ENCODE assay signal across 14 mouse cellular contexts in the genomic region with DNA sequence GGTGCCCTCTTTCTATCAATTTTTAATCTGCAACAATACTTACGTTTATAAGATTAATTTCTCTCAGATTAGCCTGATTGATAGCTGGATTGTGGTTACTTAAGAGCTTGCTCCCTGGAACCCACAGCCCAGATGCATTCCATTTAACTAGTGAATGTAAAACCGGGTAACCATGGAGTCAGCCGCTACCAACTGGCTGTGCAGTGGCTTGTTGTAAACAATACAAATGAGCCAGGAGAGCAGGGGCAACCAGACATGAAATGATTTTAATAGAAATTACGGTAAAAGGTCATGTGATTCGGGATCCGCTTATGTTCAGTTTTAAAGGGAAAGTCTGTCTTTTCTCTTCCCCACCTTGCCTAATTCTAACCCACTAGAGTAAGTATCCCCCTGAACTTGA. TPM values are rescaled to one million over a fixed set of nuclear protein-coding genes. Genes with fewer than 3 reads are reported as not detected.
A peak's percentile ranks its signal among the peaks of the same experiment; 100 is the strongest.
DNase-seq lines count a peak whose midpoint lies in the region; ATAC-seq and TF ChIP-seq lines count a peak whose summit lies in the region.
"Had no signal": no experiment of that assay in that cellular context is flagged by ENCODE, and none has a peak within 500 bp of the region (broad histone marks: within the 10 kb centered on the region; RNA-seq: fewer than 3 reads in every experiment).

No protein-coding gene starts in this region.

- no peak for ATAC-seq in heart, embryonic 15.5 days (replicated peaks; ENCODE audit: insufficient number of reproducible peaks, insufficient read depth, low FRiP score, low read depth)
- no peak for ATAC-seq in midbrain, embryonic 14.5 days (ENCODE audit: low FRiP score, low TSS enrichment)
- ATAC-seq in kidney, postnatal 0 days (replicated peaks; ENCODE audit: low FRiP score, low read depth), result no peak

- 73% methylated on average over 6 of the region's 6 CpGs for WGBS in heart, embryonic 15.5 days
- WGBS in midbrain, embryonic 14.5 days, result 19% methylated on average over 6 of the region's 6 CpGs
- WGBS in midbrain, embryonic 10.5 days, result 53% methylated on average over 6 of the region's 6 CpGs
- 45% methylated on average over 6 of the region's 6 CpGs for WGBS in kidney, postnatal 0 days
- 27% methylated on average over 6 of the region's 6 CpGs for WGBS in small intestine, adult 2 months

- peak overlapping the region; percentile 57; the same call in 1 of the 2 replicates for H3K4me2 ChIP-seq in heart, embryonic 15.5 days
- H3K4me2 ChIP-seq in midbrain, embryonic 14.5 days (ENCODE audit: low read length), result no peak overlapping the region
- peak overlapping the region; percentile 23 for H3K4me2 ChIP-seq in kidney, postnatal 0 days (ENCODE audit: low read length)

- TF ChIP-seq CTCF in kidney, postnatal 0 days (IDR thresholded peaks at IDR 0.05; ENCODE audit: low read depth), result no peak
- TF ChIP-seq CTCF in small intestine, adult 2 months (IDR thresholded peaks at IDR 0.05; ENCODE audit: extremely low read depth, insufficient read length, insufficient replicate concordance, low read depth, low read length), result no peak

- TF ChIP-seq POLR2A in small intestine, adult 2 months (IDR thresholded peaks at IDR 0.05; ENCODE audit: low read depth, low read length), result no peak

- no peak overlapping the region for H3K9ac ChIP-seq in heart, embryonic 15.5 days
- no peak overlapping the region for H3K9ac ChIP-seq in midbrain, embryonic 14.5 days (replicated peaks; ENCODE audit: low read length)
- H3K9ac ChIP-seq in kidney, postnatal 0 days (ENCODE audit: low read depth, low read length), result no peak overlapping the region
- H3K9ac ChIP-seq: liver, embryonic 14.5 days had no signal

- H3K4me1 ChIP-seq in heart, embryonic 15.5 days (replicated peaks), result peaks cover 31% of the 10 kb centered on the region
- peaks cover 9% of the 10 kb centered on the region; the same call in 1 of the 2 replicates for H3K4me1 ChIP-seq in midbrain, embryonic 14.5 days (ENCODE audit: control insufficient read depth, insufficient read depth, low read length)
- H3K4me1 ChIP-seq in midbrain, embryonic 10.5 days, result peaks cover 46% of the 10 kb centered on the region
- H3K4me1 ChIP-seq in kidney, postnatal 0 days (replicated peaks; ENCODE audit: insufficient read depth, low read length), result peaks cover 12% of the 10 kb centered on the region; the same call in 1 of the 2 replicates
- H3K4me1 ChIP-seq in small intestine, adult 2 months (ENCODE audit: control insufficient read depth, insufficient read depth, insufficient read length, low read length), result peaks cover 3% of the 10 kb centered on the region; the same call in 1 of the 2 replicates

- no peaks in the 10 kb centered on the region for H3K9me3 ChIP-seq in heart, embryonic 15.5 days (replicated peaks)
- no peaks in the 10 kb centered on the region for H3K9me3 ChIP-seq in midbrain, embryonic 14.5 days (ENCODE audit: control insufficient read depth, low read length)
- H3K9me3 ChIP-seq in midbrain, embryonic 10.5 days (replicated peaks), result no peaks in the 10 kb centered on the region
- no peaks in the 10 kb centered on the region for H3K9me3 ChIP-seq in kidney, postnatal 0 days (replicated peaks; ENCODE audit: low read length)

- no peak overlapping the region for H3K4me3 ChIP-seq in heart, embryonic 15.5 days
- H3K4me3 ChIP-seq in midbrain, embryonic 14.5 days (replicated peaks; ENCODE audit: low read depth, low read length), result no peak overlapping the region
- no peak overlapping the region for H3K4me3 ChIP-seq in midbrain, embryonic 10.5 days
- no peak overlapping the region for H3K4me3 ChIP-seq in kidney, postnatal 0 days (replicated peaks; ENCODE audit: low read depth, low read length)
- peak overlapping the region; percentile 44; the same call in 1 of the 2 replicates for H3K4me3 ChIP-seq in small intestine, adult 2 months (ENCODE audit: low read depth, low read length)
- H3K4me3 ChIP-seq: left cerebral cortex, adult 2 months; myocyte had no signal

- H3K27me3 ChIP-seq in heart, embryonic 15.5 days, result no peaks in the 10 kb centered on the region
- H3K27me3 ChIP-seq in midbrain, embryonic 14.5 days (ENCODE audit: control insufficient read depth, insufficient read depth, low read length), result no peaks in the 10 kb centered on the region
- H3K27me3 ChIP-seq in midbrain, embryonic 10.5 days (ENCODE audit: low read depth, poor library complexity, severe bottlenecking), result no peaks in the 10 kb centered on the region
- H3K27me3 ChIP-seq in kidney, postnatal 0 days (ENCODE audit: insufficient read depth, low read length), result no peaks in the 10 kb centered on the region
- H3K27me3 ChIP-seq in small intestine, adult 2 months (ENCODE audit: control insufficient read depth, insufficient read depth, low read length), result no peaks in the 10 kb centered on the region

- no peak for DNase-seq in heart, adult 9 months (ENCODE audit: low spot score in 2 of 2)
- peak; percentile 51 for DNase-seq in midbrain, embryonic 14.5 days
- DNase-seq in midbrain, embryonic 10.5 days (ENCODE audit: low spot score), result no peak
- DNase-seq in kidney, postnatal 0 days (ENCODE audit: low spot score), result peak; percentile 27
- DNase-seq in embryo, embryonic 9.5 days (ENCODE audit: extremely low spot score), result no peak
- DNase-seq: cerebellum, adult 18-20 months; heart, postnatal 14 days; thymus, postnatal 36 days had no signal

- no peaks in the 10 kb centered on the region for H3K36me3 ChIP-seq in heart, embryonic 15.5 days
- no peaks in the 10 kb centered on the region for H3K36me3 ChIP-seq in midbrain, embryonic 14.5 days (ENCODE audit: control insufficient read depth, insufficient read depth, low read length)
- no peaks in the 10 kb centered on the region for H3K36me3 ChIP-seq in midbrain, embryonic 10.5 days
- H3K36me3 ChIP-seq in kidney, postnatal 0 days (ENCODE audit: insufficient read depth, low read length), result no peaks in the 10 kb centered on the region
- no peaks in the 10 kb centered on the region for H3K36me3 ChIP-seq in small intestine, adult 2 months (ENCODE audit: control insufficient read depth, insufficient read depth, low read length)

- no peak overlapping the region for H3K27ac ChIP-seq in heart, embryonic 15.5 days
- no peak overlapping the region for H3K27ac ChIP-seq in midbrain, embryonic 14.5 days (replicated peaks; ENCODE audit: low read depth, low read length)
- no peak overlapping the region for H3K27ac ChIP-seq in midbrain, embryonic 10.5 days (replicated peaks)
- H3K27ac ChIP-seq in kidney, postnatal 0 days, result peak overlapping the region; percentile 73
- H3K27ac ChIP-seq in small intestine, adult 2 months (ENCODE audit: insufficient read depth, low read depth, low read length), result no peak overlapping the region
- H3K27ac ChIP-seq: left cerebral cortex, adult 2 months; liver, embryonic 14.5 days; macrophage had no signal

RNA-seq across cellular contexts. Expression of gene Esrrg, which starts 54.8 kb away (rescaled TPM):
- 20.0 and 23.2 TPM in 2 replicates for polyA plus RNA-seq in heart, embryonic 15.5 days (2015; fragmentation: Nextera tagmentation; extraction: Ambion mirVana)
- 32.8 and 34.5 TPM in 2 replicates for polyA plus RNA-seq in midbrain, embryonic 14.5 days (2014; fragmentation: Nextera tagmentation; extraction: Ambion mirVana)
- 2.0 and 3.5 TPM in 2 replicates for polyA plus RNA-seq in midbrain, embryonic 10.5 days (2016; fragmentation: Nextera tagmentation; extraction: Ambion mirVana)
- polyA plus RNA-seq in kidney, postnatal 0 days (2015; fragmentation: Nextera tagmentation; extraction: Ambion mirVana), result 26.0 and 27.1 TPM in 2 replicates
- 0.42 and 0.72 TPM in 2 replicates for polyA plus RNA-seq in small intestine, adult 2 months (2012; rRNA removed)
- polyA plus RNA-seq: macrophage had no signal

Comparison
In these comparisons a context has a peak if more than half of its experiments do, and no peak if none do; other contexts are left out.
1. DNase-seq: peak in midbrain, embryonic 14.5 days (single experiment) and kidney, postnatal 0 days (single experiment); none in heart, adult 9 months (0 of 2), midbrain, embryonic 10.5 days (single experiment) and embryo, embryonic 9.5 days (single experiment).